Mouse (Mus musculus): ENCODE measurements around the gene Tgif2. TPM values are rescaled to one million over a fixed set of nuclear protein-coding genes. Genes with fewer than 3 reads are reported as not detected.

Tgif2 gene
- total and polyA plus RNA-seq, 2 experiments from 2014 or later, result 8.2 to 10.8 TPM

GRCm38 (mm10) chr2:156874047-156874759 lies 34.4 kb downstream of the Tgif2 start:
- no peak for ATAC-seq (ENCODE audit: low FRiP score)
- Histone ChIP-seq H3K27me3 (ENCODE audit: insufficient read depth, low read length) (no peaks in the 10 kb centered on the region), H3K9ac (replicated peaks; ENCODE audit: low read length, poor library complexity, severe bottlenecking) (no peak overlapping the region), H3K4me3 (ENCODE audit: low read depth, low read length) (no peak overlapping the region), H3K4me1 (ENCODE audit: insufficient read depth, low read length) (no peaks in the 10 kb centered on the region), H3K9me3 (ENCODE audit: low read length) (no peaks in the 10 kb centered on the region), H3K27ac (ENCODE audit: low read depth, low read length) (no peak overlapping the region), H3K4me2 (ENCODE audit: low read depth, low read length, poor library complexity, severe bottlenecking) (no peak overlapping the region), H3K36me3 (ENCODE audit: insufficient read depth, low read length) (peaks cover 32% of the 10 kb centered on the region)
- 93% methylated on average over 8 of the region's 8 CpGs for WGBS
- no peak for TF ChIP-seq CTCF (IDR thresholded peaks at IDR 0.05)
- no peak for DNase-seq (ENCODE audit: low spot score)

- Histone ChIP-seq H3K4me1 (ENCODE audit: insufficient read depth, low read length) (no peaks in the 10 kb centered on the region), H3K27me3 (ENCODE audit: insufficient read depth, low read length) (no peaks in the 10 kb centered on the region), H3K4me2 (ENCODE audit: low read depth, low read length, poor library complexity, severe bottlenecking) (no peak overlapping the region), H3K27ac (ENCODE audit: low read depth, low read length) (no peak overlapping the region), H3K4me3 (ENCODE audit: low read depth, low read length) (no peak overlapping the region), H3K9me3 (ENCODE audit: low read length) (no peaks in the 10 kb centered on the region), H3K9ac (replicated peaks; ENCODE audit: low read length, poor library complexity, severe bottlenecking) (no peak overlapping the region), H3K36me3 (ENCODE audit: insufficient read depth, low read length) (peaks cover 29% of the 10 kb centered on the region)
- no peak for TF ChIP-seq CTCF (IDR thresholded peaks at IDR 0.05)
- DNase-seq (ENCODE audit: low spot score) (no peak), ATAC-seq (ENCODE audit: low FRiP score) (no peak)
- WGBS, result 92% methylated on average over 4 of the region's 4 CpGs
Measured at GRCm38 (mm10) chr2:156874760-156875510, 35.1 kb downstream of the Tgif2 start.

- no peak for DNase-seq (ENCODE audit: low spot score)
- 63% methylated on average over 9 of the region's 9 CpGs for WGBS
- no peak for ATAC-seq (ENCODE audit: low FRiP score)
- TF ChIP-seq CTCF (IDR thresholded peaks at IDR 0.05), result no peak
- no peaks in the 10 kb centered on the region for H3K4me1 ChIP-seq (ENCODE audit: insufficient read depth, low read length)
- no peak overlapping the region for H3K4me3 ChIP-seq (ENCODE audit: low read depth, low read length)
- no peaks in the 10 kb centered on the region for H3K27me3 ChIP-seq (ENCODE audit: insufficient read depth, low read length)
- peaks cover 20% of the 10 kb centered on the region for H3K36me3 ChIP-seq (ENCODE audit: insufficient read depth, low read length)
- no peak overlapping the region for H3K9ac ChIP-seq (replicated peaks; ENCODE audit: low read length, poor library complexity, severe bottlenecking)
- H3K27ac ChIP-seq (ENCODE audit: low read depth, low read length), result no peak overlapping the region
- no peak overlapping the region for H3K4me2 ChIP-seq (ENCODE audit: low read depth, low read length, poor library complexity, severe bottlenecking)
- no peaks in the 10 kb centered on the region for H3K9me3 ChIP-seq (ENCODE audit: low read length)
Measured at GRCm38 (mm10) chr2:156877726-156878125, 37.9 kb downstream of the Tgif2 start.

- H3K36me3 ChIP-seq (ENCODE audit: insufficient read depth, low read length), result peaks cover 8% of the 10 kb centered on the region
- H3K9ac ChIP-seq (replicated peaks; ENCODE audit: low read length, poor library complexity, severe bottlenecking), result no peak overlapping the region
- no peak overlapping the region for H3K27ac ChIP-seq (ENCODE audit: low read depth, low read length)
- TF ChIP-seq CTCF (IDR thresholded peaks at IDR 0.05), result no peak
- WGBS, result 84% methylated on average over 3 of the region's 3 CpGs
- H3K9me3 ChIP-seq (ENCODE audit: low read length), result no peaks in the 10 kb centered on the region
- H3K4me3 ChIP-seq (ENCODE audit: low read depth, low read length), result no peak overlapping the region
- no peak for DNase-seq (ENCODE audit: low spot score)
- no peaks in the 10 kb centered on the region for H3K4me1 ChIP-seq (ENCODE audit: insufficient read depth, low read length)
- H3K4me2 ChIP-seq (ENCODE audit: low read depth, low read length, poor library complexity, severe bottlenecking), result no peak overlapping the region
- ATAC-seq (ENCODE audit: low FRiP score), result no peak
- H3K27me3 ChIP-seq (ENCODE audit: insufficient read depth, low read length), result no peaks in the 10 kb centered on the region
Measured at GRCm38 (mm10) chr2:156879541-156879940, 39.7 kb downstream of the Tgif2 start.

GRCm38 (mm10) chr2:156882431-156883001 lies 42.7 kb downstream of the Tgif2 start:
- no peak for DNase-seq (ENCODE audit: low spot score)
- Histone ChIP-seq H3K27ac (ENCODE audit: low read depth, low read length) (no peak overlapping the region), H3K9ac (replicated peaks; ENCODE audit: low read length, poor library complexity, severe bottlenecking) (no peak overlapping the region), H3K36me3 (ENCODE audit: insufficient read depth, low read length) (no peaks in the 10 kb centered on the region), H3K9me3 (ENCODE audit: low read length) (no peaks in the 10 kb centered on the region), H3K27me3 (ENCODE audit: insufficient read depth, low read length) (no peaks in the 10 kb centered on the region), H3K4me2 (ENCODE audit: low read depth, low read length, poor library complexity, severe bottlenecking) (no peak overlapping the region), H3K4me3 (ENCODE audit: low read depth, low read length) (no peak overlapping the region), H3K4me1 (ENCODE audit: insufficient read depth, low read length) (no peaks in the 10 kb centered on the region)
- no peak for ATAC-seq (ENCODE audit: low FRiP score)
- WGBS, result 44% methylated on average over 10 of the region's 10 CpGs
- TF ChIP-seq CTCF (IDR thresholded peaks at IDR 0.05), result no peak
